Mouse (Mus musculus): Measurements from ENCODE around the gene Psmb1.

DNA sequence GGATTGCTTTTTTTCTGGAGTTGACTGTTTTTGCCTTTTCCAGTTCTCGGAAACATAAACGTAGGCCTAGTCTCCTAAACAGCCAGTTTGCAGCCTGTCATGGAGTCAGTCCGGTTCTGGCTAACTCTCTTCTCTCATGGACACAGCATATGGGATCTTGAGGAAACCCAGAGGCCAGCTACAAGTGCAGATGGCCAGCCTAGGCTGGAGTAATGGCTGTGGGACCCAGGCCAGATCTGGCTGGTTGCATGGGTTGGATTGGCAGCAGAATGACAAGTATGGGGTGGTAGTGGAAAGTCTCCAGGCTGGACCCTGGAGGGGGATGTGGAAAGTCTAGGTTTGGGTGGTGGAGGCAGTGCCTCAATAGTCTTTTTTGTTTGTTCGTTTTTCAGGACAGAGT, 40.8 kb upstream of the Psmb1 start:
- TF ChIP-seq CTCF (IDR thresholded peaks at IDR 0.05; ENCODE audit: insufficient read depth, low read depth, low read length) (no peak), POLR2A (IDR thresholded peaks at IDR 0.05; ENCODE audit: insufficient read depth, low read depth, low read length) (no peak)
